12 mouse cellular contexts compared by ENCODE assay signal in genomic region chr10:30328334-30329014, GRCm38 (mm10).
A peak's percentile ranks its signal among the peaks of the same experiment; 100 is the strongest.
DNase-seq lines count a peak whose midpoint lies in the region; ATAC-seq lines count a peak whose summit lies in the region.
"Had no signal": no experiment of that assay in that cellular context is flagged by ENCODE, and none has a peak within 500 bp of the region (broad histone marks: within the 10 kb centered on the region; RNA-seq: fewer than 3 reads in every experiment).

No protein-coding gene starts in this region.

- peaks cover 9% of the 10 kb centered on the region; the same call in 1 of the 2 replicates for H3K4me1 ChIP-seq in hindbrain, embryonic 12.5 days
- peaks cover 15% of the 10 kb centered on the region; the same call in 1 of the 2 replicates for H3K4me1 ChIP-seq in midbrain, embryonic 13.5 days (replicated peaks)
- H3K4me1 ChIP-seq: heart, embryonic 12.5 days had no signal

- no peaks in the 10 kb centered on the region for H3K36me3 ChIP-seq in hindbrain, embryonic 12.5 days
- no peaks in the 10 kb centered on the region for H3K36me3 ChIP-seq in midbrain, embryonic 13.5 days
- H3K36me3 ChIP-seq: heart, embryonic 12.5 days; limb, embryonic 15.5 days had no signal

- WGBS in hindbrain, embryonic 12.5 days: 53% methylated on average over 10 of the region's 10 CpGs
- 39% methylated on average over 10 of the region's 10 CpGs for WGBS in midbrain, embryonic 13.5 days

- no peak overlapping the region for H3K4me2 ChIP-seq in hindbrain, embryonic 12.5 days (replicated peaks)
- H3K4me2 ChIP-seq in midbrain, embryonic 13.5 days (replicated peaks): no peak overlapping the region; the same call in 1 of the 2 replicates
- H3K4me2 ChIP-seq: heart, embryonic 12.5 days; limb, embryonic 15.5 days had no signal

- peak; percentile 33 for DNase-seq in embryo, embryonic 10 days (ENCODE audit: low spot score)
- peak; percentile 35 for DNase-seq in embryo, embryonic 9.5 days (ENCODE audit: extremely low spot score)
- DNase-seq in adrenal gland, postnatal 4 days (ENCODE audit: low spot score in 2 of 2): no peak
- DNase-seq in thymus, adult 18-20 months: no peak
- DNase-seq in adrenal gland, adult 2 months: no peak
- DNase-seq: gastrocnemius, adult 2 months had no signal

- ATAC-seq in hindbrain, embryonic 12.5 days (ENCODE audit: low FRiP score): peak; percentile 54; the same call in 1 of the 2 replicates
- ATAC-seq in midbrain, embryonic 13.5 days: peak; percentile 82
- ATAC-seq: lung, postnatal 0 days had no signal

- H3K27ac ChIP-seq in hindbrain, embryonic 12.5 days: no peak overlapping the region
- peak overlapping the region; percentile 64; the same call in 1 of the 2 replicates for H3K27ac ChIP-seq in midbrain, embryonic 13.5 days
- H3K27ac ChIP-seq: gastrocnemius, adult 2 months; limb, embryonic 15.5 days; stomach, postnatal 0 days had no signal

- no peaks in the 10 kb centered on the region for H3K9me3 ChIP-seq in hindbrain, embryonic 12.5 days (replicated peaks)
- H3K9me3 ChIP-seq in midbrain, embryonic 13.5 days: no peaks in the 10 kb centered on the region
- H3K9me3 ChIP-seq: heart, embryonic 12.5 days; limb, embryonic 15.5 days had no signal

- no peak overlapping the region for H3K9ac ChIP-seq in hindbrain, embryonic 12.5 days
- H3K9ac ChIP-seq in midbrain, embryonic 13.5 days (replicated peaks): no peak overlapping the region
- H3K9ac ChIP-seq: heart, embryonic 12.5 days; limb, embryonic 15.5 days had no signal

- H3K27me3 ChIP-seq in hindbrain, embryonic 12.5 days: no peaks in the 10 kb centered on the region
- H3K27me3 ChIP-seq in midbrain, embryonic 13.5 days: no peaks in the 10 kb centered on the region
- H3K27me3 ChIP-seq: heart, embryonic 12.5 days; limb, embryonic 15.5 days had no signal

- H3K4me3 ChIP-seq in hindbrain, embryonic 12.5 days: no peak overlapping the region
- no peak overlapping the region for H3K4me3 ChIP-seq in midbrain, embryonic 13.5 days (replicated peaks)
- H3K4me3 ChIP-seq: gastrocnemius, adult 2 months; heart, embryonic 12.5 days; limb, embryonic 15.5 days had no signal

Comparison
In these comparisons a context has a peak if more than half of its experiments do, and no peak if none do; other contexts are left out.
1. DNase-seq: peak in embryo, embryonic 10 days (single experiment) and embryo, embryonic 9.5 days (single experiment); none in adrenal gland, postnatal 4 days (0 of 2), thymus, adult 18-20 months (0 of 2) and adrenal gland, adult 2 months (single experiment).